Mouse (Mus musculus): ENCODE data around the gene Ston2. TPM values are rescaled to one million over a fixed set of nuclear protein-coding genes. Genes with fewer than 3 reads are reported as not detected.
A peak's percentile ranks its signal among the peaks of the same experiment; 100 is the strongest.
"Not testable (repeated sequence)": the region's sequence is repeated elsewhere in the genome, so short reads cannot be mapped to it uniquely, and the experiment has no call there.

Gene Ston2
- total RNA-seq, 2 experiments from 2014 or later = 3.7 to 3.8 TPM

DNA sequence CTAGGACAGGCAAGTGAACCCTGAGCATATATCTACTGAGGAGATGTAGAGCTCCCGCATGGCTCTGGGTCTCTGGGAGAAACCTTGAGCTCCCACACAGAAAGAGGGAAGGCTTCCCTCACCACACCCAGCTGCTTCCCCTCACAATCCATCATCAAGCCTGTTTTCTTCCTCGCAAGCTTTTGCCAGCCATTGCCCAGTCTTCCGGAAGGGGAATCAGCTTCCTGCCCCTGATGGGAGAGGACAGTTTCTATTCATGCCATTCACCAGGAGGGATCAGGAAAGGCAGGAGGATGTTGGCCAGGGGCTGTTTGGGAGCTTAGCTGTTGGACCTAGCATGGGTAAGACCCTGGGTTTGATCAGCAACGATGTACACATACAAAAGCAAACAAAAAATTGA, 8.6 kb upstream of the Ston2 start:
- intact Hi-C loops (cut with DNase I) = no loop called here
- DNase-seq = no peak

DNA sequence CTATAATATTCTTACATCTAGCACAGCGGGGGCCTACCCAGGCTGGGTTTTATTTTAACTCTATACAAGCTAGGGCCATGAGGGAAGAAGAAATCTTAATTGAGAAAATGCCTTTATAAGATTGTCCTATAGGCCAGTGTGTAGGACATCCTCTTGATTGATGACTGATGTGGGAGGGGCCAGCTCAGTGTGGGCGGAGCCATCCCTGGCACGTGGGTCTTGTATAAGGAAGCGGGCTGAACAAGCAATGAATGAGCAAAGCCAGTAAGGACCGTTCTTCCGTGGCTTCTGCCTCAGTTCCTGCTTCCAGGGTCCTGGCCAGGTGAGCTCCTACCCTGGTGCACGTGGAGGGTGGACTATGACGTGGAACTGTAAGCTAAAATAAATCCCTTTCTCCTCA, 5.1 kb upstream of the Ston2 start:
- intact Hi-C loops (cut with DNase I) = no loop called here
- DNase-seq = no peak

DNA sequence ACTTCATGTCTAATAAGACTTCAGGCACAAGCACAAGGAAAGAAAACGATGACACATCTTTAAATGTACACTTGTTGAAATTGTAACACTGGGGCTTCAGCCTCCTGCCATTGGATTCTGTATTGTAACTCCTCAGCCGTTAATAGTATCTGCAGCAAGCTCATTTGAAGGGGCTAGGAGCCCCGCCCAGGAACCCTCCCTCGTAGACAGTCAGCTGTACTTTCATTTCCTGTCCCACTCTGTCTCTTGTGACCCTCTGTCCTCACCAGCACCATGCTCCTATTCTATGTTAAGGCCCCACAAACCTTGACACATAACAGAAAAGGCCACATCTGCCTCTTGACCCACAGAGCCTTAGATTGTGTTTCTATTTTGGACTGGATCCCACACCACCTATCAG, 3.6 kb upstream of the Ston2 start:
- intact Hi-C loops (cut with DNase I) = loop anchor here (1.0 kb wide), 1 partner anchor 152 kb away; no protein-coding TSS in a partner anchor
- DNase-seq = no peak

DNA sequence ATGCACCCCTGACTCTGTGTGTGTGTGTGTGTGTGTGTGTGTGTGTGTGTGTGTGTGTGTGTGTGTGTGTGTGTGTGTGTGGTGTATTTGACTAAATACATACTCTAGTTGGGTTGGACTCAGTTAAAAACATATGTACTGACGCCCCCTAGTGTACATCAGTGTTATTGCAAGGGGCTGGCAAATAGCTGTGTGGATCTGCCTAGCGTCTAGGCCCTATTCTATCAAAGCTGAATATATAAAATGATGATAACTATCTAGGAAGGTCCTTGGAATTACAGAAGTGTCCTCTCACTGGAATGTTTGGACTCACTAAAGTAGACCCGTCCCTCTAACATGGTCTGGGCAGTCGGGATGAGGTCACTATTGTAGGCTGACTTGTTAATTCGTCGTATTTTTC, 1.6 kb upstream of the Ston2 start:
- DNase-seq = peak; percentile 59 to 68
- intact Hi-C loops (cut with DNase I) = loop anchor here (5.0 kb wide), 1 partner anchor 58 kb away; no protein-coding TSS in a partner anchor

DNA sequence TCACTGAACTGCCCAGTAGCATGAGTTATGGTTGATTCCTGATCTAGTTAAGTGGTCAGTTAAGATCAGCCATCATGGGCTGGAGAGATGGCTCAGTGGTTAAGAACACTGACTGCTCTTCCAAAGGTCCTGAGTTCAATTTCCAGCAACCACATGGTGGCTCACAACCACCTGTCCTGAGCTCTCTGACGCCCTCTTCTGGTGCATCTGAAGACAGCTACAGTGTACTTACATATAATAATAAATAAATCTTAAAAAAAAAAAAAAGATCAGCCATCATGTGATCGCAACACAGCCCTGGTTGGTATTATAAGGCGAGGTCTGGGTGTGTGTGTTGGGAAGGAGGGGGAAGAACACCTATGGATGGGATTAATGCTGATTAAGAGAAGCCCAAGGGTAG, 259 bp upstream of the Ston2 start:
- intact Hi-C loops (cut with DNase I) = loop anchor here (5.0 kb wide), 1 partner anchor 56 kb away; no protein-coding TSS in a partner anchor
- not testable (repeated sequence) for DNase-seq

DNA sequence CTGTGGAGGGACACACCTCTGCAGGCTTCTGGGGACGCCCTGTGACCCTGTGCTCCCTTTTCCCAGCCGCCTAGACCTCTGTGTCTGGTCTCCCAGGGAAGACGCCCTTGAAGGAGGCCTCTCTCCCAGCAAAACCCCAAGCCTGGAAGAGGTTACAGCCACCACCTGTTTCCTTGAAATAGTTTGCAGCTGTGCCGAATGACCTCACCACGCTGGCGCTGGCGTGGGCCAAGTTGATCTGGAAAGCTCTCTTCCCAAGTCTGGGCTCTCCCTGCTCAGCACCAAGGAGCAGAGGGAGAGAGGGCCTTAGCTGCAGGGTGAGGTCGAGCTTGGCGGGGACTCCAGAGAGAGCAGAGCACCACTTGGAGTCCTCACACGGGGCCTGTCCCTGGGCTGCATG, 1.8 kb downstream of the Ston2 start:
- DNase-seq = peak; percentile 79 to 83
- intact Hi-C loops (cut with DNase I) = loop anchor here (5.0 kb wide), 1 partner anchor 54 kb away; no protein-coding TSS in a partner anchor

DNA sequence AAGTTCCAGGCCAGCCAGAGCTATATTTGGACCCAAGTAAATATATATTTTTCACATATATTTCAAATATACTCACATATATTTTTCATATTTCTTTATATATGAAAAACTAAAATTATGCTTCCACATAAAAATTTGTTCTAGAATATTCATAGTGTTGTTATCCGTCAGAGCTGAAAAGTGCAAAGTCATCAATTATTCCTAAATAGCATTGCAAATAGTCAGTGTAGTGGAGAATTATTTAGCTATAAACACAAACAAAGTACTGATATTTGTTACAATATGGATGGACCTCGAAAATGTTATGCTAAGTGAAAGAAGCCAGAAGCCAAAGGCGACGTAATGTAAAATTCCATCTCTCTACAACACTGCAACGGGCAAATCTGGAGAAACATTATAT, 6.8 kb downstream of the Ston2 start:
- no peak for DNase-seq
- intact Hi-C loops (cut with DNase I) = no loop called here

DNA sequence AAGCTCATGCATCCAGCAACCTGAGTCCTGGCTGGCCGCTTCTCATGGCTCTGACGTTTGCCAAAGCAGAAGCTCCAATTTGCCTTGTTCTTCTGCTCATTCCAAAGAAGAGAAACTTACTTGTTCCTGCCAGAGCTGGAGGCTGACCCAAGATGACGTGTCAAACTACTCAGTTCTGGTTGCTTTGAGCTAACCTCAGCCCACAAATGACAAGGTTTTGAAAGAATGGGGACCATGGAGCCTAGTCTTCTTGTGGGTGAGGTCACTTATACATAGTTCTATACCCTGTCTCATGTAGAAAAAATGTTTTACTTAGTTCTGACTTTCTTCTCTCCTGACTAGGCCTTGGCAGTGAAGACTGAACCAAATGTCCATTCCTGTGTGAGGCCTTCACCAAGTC, 7.7 kb downstream of the Ston2 start:
- DNase-seq = no peak
- intact Hi-C loops (cut with DNase I) = no loop called here

DNA sequence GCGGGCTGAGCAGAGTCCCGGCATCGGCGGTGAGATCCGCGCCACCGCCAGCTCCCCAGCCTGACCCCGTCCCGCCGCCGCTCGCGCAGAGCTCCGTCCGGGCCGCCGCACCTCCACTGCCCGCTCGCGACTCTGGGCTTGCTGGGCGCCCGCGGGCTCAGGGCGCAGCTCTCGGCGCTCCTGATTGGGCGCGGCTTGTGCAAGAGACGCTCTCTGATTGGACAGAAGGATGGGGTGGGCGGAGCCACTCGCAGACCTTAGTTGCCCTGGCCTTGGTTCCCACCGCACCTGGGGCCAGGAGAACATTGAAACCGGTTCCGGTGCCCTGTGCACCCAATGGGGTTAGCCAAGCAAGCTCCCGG, 9.2 kb downstream of the Ston2 start:
- DNase-seq = peak; percentile 77 to 80
- intact Hi-C loops (cut with DNase I) = no loop called here

DNA sequence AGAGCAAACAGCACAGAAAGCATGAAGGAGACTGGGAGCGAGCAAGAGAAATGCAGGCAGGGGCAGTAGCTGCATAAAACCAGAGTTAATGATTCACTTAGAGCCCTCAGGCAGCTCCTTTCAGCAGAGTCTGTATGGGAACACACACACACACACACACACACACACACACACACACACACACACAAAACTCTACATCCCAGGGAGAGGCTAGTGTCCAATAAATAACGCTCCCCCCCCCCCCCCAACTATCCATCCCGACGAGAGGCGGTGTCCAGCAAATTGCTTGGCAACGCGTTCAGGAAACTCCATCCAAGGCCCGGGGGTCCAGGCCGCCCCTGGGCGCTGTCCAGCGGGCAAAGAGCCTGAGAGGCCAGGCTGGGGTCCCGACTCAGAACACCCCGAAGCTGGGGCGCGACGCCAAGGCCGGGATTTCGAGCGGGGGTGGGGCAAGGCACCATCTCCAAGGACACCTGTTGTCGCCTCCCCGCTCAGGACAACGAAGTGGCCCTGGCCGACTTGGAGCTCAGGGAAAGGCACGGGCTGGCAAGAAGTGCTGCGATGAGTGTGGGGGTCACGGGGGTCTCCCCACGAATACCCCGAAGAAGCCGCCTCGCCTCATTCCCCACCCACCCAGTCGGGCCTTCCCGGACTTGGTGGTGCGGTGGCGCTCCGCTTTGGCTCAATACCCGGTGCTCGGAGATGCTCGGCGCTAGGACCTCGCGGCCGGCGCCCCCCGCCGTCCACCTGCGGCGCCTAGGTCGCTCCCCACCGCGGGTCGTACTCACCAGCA, 9.8 kb downstream of the Ston2 start:
- DNase-seq = peak; percentile 44 to 63

DNA sequence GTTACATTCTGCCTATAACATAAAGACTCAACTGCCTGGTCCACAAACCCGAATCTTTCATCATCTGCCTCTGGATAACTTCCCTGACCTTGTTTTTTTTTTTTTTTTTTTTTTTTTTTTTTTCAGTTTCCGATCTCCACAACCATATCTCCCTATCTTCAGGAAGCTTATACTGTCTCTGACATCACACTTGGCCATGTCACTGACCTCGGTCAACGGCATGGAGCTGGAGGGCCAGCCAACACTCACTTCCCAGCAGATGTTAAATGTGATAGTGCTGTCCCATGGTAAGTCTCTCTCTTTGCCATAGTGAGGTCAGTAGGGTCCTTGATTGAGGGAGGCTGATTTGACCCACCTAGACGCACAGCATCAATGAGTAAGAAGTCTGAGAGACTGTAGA, 11.8 kb downstream of the Ston2 start:
- DNase-seq = no peak
- intact Hi-C loops (cut with DNase I) = no loop called here

More for the DNA sequence above, 9.8 kb downstream of the Ston2 start:
- intact Hi-C loops (cut with DNase I) = no loop called here

DNA sequence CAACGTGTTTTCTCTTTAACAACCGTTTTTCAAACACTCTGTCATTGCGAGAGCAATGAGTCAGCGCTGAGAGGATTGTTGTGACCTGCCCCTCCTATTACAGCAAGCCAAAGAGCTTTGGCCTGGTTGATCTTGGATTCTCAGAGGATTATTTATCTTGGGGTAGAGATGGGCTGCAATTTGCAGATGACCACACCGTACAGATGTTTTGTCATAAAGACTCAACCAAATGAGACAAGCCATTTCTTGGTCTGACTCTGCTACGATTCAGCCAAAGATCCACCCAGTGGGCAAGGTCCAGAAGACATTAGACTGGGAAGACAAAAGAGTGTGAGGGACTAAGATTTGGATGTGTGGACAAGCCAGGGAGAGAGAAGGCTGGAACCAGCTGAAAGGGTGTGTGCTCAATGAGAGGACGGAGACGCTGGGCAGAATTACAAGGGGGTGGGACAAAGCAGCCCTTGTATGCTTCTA, 13.3 kb downstream of the Ston2 start:
- intact Hi-C loops (cut with DNase I) = no loop called here
- DNase-seq = peak; percentile 44 to 49

DNA sequence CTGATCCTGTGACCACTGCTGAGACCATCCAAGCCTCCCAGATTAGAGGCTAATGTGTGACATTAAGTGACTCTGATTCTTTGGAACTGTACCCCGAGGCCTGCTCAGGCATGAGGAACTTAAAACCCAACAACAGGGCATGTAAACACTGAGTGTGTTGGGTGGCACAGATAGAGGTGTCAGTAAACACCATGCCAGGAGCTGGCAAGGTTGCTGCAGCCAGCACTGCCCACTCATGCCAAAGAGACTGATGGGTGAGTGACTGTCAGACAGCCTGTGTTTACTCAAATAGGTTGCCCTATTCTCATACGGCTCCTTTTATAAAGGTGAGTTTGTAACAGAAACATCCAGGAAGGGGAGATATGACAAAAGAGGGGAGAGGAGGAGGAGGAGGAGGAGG, 19.3 kb downstream of the Ston2 start:
- intact Hi-C loops (cut with DNase I) = loop anchor here (5.0 kb wide), 1 partner anchor 57 kb away; no protein-coding TSS in a partner anchor
- DNase-seq = no peak

DNA sequence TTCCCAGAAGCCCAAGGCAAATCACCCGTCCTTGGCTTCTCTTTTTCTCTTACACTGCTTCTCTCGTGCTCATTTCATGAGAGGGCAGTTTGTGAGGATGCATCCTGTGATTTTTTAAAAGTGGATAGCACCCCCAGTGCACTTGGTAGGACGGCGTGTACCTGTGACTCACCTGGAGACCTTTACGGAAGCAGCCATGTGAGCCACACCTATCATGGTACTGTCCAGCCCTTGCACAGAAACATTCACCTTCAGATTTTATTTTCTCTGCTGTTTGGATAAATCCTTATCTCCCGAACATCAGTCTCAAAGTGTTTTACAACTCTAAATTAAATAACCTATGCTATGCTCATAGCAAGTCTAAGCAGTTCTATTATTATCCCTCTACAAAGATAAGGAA, 20.0 kb downstream of the Ston2 start:
- intact Hi-C loops (cut with DNase I) = loop anchor here (5.0 kb wide), 1 partner anchor 56 kb away; no protein-coding TSS in a partner anchor
- no peak for DNase-seq

DNA sequence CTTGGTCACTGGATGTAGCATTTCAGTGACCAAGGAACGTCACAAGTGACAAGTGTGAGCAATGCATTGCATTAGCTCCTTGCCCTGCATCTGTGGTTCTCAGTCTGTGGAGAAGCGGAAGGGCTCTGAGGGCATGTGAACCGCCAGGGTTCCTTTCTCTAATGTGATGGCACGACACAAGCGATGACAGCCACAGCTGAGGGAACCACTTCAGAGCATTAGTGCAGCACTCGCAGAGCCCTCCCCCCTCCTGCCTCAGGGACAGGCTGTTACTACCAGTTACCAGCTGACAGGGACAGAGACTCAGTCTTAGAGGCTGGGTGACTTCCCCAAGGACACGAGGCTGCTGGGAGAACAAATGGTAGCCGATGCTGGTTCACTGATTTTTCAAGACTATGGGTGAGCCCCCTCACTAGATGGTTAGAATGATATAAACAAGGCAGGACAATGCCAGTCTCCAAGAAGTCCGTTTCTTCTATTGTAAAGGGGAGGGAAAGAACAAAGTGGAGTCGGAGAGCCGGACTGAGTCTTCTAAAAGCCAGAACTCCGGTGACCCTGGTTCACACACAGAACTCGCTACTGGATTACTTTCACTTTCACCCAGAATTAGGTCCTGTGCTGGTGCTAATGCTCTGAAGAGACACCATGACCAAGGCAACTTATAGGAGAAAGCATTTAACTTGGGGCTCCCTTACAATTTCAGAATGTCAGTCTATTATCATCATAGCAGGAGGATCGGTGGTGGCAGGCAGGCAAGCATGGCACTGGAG, 21.7 kb downstream of the Ston2 start:
- intact Hi-C loops (cut with DNase I) = loop anchor here (5.0 kb wide), 1 partner anchor 54 kb away; no protein-coding TSS in a partner anchor

DNA sequence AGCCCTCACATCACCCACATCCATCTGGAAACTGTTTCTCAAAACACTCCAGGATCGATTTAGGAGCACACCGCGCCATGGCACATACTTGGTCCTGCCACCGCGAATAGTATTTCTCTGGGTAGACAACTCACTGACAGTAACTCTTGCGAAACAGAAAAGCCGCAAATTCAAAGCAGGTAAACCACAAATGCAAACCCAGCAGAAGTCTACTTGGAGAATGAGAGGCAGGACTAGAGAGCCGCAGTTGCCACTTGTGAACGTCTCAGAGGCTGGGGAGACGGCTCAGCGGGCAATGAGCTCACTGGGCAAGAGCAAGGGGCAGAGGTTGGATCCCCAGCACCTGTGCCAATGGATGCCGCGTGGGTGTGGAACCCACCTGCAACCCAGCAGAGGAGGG, 22.7 kb downstream of the Ston2 start:
- no peak for DNase-seq
- intact Hi-C loops (cut with DNase I) = loop anchor here (5.0 kb wide), 1 partner anchor 53 kb away; no protein-coding TSS in a partner anchor

More for the DNA sequence above, 21.7 kb downstream of the Ston2 start:
- DNase-seq = peak; percentile 55 to 57

DNA sequence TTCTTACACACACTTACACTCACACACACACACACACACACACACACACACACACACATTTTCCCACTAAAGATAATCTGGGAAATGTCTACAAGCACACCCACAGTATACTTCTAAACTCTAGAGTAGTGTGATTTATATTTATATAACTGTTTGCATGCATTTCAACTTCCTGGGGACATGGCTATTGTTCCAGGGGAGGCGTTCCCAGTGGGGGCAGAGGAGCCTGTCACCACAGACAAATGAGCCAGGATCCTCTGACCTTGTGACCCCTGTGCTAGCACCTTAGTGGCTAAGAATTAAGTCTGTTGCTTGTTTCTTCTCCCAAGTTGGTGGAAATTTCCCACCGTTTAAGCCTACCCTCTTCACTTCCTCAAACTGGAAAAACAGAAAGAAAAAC, 23.1 kb downstream of the Ston2 start:
- DNase-seq = no peak
- intact Hi-C loops (cut with DNase I) = loop anchor here (5.0 kb wide), 1 partner anchor 53 kb away; no protein-coding TSS in a partner anchor

DNA sequence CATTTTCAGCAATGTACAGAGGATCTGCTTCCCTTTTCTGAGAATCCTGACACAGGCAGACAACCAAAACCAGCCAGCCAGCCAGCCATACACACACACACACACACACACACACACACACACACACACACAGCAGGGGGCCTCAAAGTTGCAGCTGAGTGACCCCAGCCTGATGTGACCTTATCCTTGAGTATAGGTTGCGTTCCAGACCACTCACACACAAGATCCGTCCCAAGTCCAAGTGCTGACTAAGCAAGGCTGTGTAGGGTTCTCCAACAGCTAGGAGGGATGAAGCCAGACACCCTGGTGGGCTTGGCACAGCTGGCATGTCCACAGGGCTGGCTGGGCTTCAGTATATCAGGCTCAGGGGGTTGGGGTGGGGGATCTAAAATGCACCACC, 23.7 kb downstream of the Ston2 start:
- intact Hi-C loops (cut with DNase I) = no loop called here
- DNase-seq = no peak

DNA sequence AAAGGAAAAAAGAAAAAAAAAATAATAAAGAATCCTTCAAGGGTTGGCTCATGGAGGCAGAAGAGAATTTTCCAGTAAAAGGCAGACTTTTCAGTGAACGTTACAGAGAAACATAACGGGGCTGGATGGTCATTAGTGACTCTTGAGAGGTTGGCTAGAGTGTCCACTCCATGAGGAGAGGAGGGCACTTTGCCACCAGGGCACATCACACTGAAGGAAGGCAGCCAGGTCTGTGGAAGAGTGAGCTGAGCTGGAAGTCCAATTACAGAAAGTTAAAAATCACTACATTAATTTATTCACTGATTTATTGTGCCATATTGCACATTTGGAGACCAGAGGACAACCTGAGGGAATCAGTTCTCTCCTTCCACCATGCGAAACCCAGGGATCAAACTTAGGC, 28.4 kb downstream of the Ston2 start:
- DNase-seq = no peak
- intact Hi-C loops (cut with DNase I) = no loop called here

DNA sequence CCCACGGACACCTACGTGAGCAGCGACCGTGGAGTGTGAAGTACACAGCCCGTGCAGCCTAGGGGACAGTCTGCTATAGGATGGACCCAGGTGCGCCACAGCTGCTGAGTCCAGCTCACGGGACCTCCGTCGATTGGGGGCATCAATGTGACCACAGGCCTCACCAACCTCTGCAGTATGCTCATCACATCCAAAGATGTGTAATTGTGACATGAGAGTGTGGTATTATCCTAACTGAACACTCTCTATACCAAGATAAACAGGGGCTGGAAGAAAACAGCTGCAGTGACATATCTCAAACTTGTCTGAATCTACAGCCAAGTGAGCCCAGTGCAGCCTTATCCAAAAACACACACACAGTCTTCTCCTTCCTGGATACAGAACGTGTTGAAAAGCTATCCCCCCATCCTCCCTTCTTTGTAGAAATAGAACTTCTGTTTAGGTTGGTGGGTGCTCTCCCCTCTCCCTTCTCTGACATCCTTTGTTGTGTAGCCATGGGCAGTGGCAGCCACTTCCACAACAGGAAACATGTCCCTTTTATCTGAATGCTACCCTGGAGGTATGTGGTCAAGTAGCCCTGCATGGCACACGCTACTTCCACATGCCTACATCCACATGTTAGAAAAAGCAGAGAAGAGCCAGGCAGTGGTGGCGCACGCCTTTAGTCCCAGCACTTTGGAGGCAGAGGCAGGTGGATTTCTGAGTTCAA, 30.2 kb downstream of the Ston2 start:
- DNase-seq = no peak
- intact Hi-C loops (cut with DNase I) = no loop called here
